Mouse (Mus musculus) layer of hippocampus, adult 9-10 months (tissue): Measurements from ENCODE around the gene Bcl9.

Experiments used
- DNase-seq: peaks from one replicate; pipeline ENCODE4 v3.0.0; 2022; ENCODE audit warnings: low spot score

Gene Bcl9

DNA sequence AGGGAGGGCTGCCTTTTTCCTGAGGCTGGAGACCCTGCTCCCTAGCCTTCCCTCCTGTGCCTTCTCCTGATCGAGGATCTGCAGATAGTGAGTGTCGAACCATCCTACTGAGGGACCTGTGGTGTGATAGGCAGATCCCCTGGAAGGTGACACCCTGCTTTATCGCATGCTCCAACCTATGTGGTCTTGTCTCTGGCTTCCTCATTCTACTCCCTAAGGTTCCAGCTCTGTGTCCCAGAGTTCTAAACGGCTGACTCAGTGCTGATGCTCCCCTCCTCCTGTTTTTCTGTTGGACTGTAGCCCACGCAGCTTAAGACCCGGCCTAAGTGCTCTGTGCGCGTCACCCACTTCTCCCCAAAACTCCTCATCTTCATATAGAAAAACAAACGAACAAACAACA is 65.9 kb downstream of the Bcl9 start:
- DNase-seq: no peak

GRCm38 (mm10) chr3:97230631-97231404 is 66.9 kb downstream of the Bcl9 start:
- no peak for DNase-seq

DNA sequence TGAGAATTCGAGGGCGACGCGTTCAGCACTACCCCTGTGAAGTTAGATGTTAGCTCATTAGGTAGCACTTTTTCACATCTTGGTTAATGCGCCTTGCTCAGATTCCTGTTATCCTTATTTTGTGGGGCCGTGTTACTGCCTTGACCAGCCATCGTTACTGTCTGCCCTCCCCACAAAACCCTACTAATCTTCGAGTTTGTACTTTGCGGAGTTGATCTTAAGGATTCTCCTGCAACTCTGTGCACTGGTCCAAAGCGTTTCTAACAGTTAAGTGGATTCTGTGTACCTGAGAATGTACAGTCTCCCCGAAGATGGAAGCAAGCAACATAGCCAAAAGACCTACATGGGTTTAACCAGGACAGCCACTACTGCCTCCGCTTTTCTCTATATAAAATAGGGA is 69.3 kb downstream of the Bcl9 start:
- no peak for DNase-seq

- no peak for DNase-seq
These were observed 69.7 kb downstream of the Bcl9 start for GRCm38 (mm10) chr3:97228020-97228419.

GRCm38 (mm10) chr3:97227259-97228005 is 70.3 kb downstream of the Bcl9 start:
- peak; percentile 72 for DNase-seq

GRCm38 (mm10) chr3:97226719-97227118 is 71.0 kb downstream of the Bcl9 start:
- DNase-seq: no peak

DNA sequence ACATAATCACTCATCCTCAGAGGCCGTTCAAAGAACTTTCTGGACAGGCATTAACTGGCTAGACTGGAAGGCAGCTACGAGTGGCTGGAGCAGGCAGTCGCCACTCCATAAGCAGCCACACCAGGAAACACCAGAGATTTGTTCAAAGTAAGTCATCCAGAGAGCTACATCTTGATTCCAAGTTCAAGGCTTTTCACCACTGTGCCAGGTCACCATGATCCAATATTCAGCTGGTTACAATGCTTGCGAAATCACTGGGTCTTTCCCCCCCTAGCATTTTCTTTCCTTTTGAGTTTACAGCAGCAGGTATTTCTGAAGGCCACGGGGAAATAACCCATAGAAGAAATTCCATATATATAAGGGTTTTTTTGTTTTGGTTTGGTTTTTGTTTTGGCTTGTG is 72.5 kb downstream of the Bcl9 start:
- DNase-seq: no peak

- no peak for DNase-seq
These were observed 74.5 kb downstream of the Bcl9 start for GRCm38 (mm10) chr3:97223261-97223660.

- DNase-seq: no peak
These were observed 82.2 kb downstream of the Bcl9 start for GRCm38 (mm10) chr3:97215526-97215925.

DNA sequence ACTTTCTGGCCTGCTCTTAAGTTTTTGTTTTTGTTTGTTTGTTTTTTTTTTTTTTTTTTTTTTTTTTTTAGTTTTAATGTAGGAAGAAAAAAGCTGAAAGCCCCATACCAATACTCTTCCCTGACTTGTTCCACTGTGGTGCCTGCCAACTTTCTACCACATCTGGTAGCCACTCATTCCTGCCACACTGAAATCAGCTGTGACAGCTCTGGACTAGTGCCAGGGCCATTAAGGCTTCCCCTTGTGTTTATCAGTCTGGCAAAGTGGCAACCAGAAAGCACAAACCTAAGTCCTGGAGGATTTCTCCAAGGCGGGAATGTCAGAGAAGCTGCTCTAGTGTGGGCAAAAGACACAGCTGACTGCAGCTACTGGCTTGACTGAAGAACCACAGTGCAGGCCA is 83.3 kb downstream of the Bcl9 start:
- DNase-seq: no peak

- DNase-seq: no peak
These were observed 83.8 kb downstream of the Bcl9 start for GRCm38 (mm10) chr3:97213871-97214270.

- DNase-seq: no peak
These were observed 86.5 kb downstream of the Bcl9 start for GRCm38 (mm10) chr3:97211177-97211576.

DNA sequence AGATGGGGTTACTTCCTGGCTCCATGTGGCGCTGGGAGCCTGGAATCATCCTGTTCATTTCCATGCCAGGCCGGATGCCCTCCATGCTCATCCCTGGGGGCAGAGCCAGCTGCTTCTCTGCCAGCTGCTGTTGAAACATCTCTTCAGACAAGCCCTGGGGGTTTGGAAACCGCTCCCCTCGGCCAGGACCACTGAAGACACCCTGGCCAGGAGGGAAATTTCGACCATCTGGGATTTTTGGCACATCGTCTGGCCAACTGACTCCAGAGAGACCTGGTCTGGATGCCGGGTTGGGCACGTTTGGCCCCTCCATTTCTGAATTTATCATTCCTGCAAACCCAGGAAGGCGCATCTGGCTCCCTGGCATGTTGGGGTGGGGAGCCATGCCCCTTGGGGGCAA is 88.4 kb downstream of the Bcl9 start:
- DNase-seq: no peak

DNA sequence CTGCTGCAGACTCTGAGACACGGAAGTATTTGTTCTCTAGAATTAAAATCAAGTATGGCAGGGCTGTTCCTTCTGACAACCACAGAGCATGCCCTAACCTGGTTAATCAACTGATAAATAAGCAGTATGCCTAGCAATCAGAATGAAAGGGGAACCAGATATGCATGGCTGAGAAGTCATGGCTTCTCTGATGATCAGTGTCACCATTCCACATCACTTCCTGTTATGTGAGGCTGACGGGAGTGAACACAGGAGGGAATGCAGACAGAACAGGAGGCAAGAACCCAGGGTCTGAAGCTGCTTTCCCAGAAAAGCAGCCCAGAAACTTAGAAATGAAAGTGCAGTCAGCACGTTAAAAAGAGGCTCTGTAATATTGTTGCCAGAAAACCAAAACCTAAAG is 91.2 kb downstream of the Bcl9 start:
- no peak for DNase-seq

GRCm38 (mm10) chr3:97203880-97204279 is 93.8 kb downstream of the Bcl9 start:
- DNase-seq: no peak

DNA sequence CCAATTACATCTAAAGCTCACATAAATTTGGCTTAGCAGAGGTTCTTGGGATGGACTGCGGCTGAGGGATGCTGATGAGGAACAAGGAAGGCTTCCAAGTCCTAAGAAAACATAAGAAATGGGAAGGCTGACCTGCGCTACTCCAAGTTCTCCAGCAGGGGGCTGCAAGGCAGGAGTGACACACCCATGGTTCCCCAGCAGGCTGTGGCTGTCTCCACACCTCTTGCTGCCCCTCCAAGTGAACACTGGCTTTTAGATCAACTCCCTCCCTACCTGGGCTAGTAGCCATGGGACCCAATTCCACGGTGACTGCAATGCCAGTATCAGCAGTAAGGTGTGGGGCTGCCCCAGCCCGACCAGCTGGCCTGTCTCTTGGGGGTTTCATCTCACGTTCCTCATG is 95.8 kb downstream of the Bcl9 start:
- peak; percentile 36 for DNase-seq

GRCm38 (mm10) chr3:97199261-97199660 is 98.5 kb downstream of the Bcl9 start:
- no peak for DNase-seq

DNA sequence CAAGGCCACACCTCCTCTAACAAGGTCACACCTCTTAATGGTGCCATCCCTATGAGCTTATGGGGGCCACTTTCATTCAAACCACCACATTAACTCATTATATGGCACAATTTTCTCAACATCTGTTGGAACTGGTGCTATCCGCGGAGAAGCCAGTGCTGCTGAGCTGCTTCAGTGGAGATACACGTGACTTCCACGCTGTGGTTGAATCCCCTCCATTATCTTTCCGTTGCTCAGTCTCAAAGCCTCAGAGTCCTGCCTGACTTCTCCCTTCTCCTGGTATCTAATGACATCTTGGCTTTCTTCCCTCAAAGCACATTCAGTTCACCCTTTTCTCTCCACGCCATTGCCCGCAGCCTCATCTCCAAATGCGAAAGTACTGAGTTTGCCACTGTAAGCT is 101.1 kb downstream of the Bcl9 start:
- no peak for DNase-seq

DNA sequence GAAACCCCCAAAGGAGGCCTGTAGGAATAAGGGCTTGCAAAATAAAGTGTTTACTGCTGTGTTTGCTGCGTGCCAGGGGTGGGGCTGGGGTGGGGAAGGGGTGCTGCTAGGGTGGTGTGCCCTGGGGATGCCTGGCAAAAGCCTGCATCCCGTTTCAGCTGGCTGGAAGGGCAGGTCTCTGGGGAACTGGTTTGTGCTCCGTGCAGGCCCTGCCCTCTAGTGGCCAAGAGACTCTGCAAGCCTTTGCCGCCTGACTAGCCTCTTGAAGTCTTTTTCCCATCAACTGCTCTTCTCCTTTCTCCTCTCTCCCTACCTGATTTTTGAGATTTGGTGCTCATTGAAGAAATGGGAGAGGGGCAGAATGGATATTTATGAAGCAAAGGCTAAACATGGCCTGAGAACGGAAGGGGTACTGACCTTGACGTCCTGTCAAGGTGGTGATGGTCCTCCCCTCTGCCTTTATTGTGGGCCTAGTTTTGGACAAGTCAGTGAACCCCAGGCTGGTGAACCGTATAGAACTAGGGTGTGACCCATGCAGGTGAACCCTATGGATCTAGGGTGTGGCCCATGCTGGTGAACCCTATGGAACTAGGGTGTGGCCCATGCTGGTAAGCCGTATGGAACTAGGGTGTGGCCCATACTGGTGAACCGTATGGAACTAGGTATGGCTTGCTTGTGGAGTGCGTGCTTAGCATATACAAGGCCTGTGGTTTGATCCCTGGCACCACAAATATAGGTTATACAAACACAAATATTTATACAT is 112.4 kb downstream of the Bcl9 start:
- DNase-seq: peak; percentile 49

DNA sequence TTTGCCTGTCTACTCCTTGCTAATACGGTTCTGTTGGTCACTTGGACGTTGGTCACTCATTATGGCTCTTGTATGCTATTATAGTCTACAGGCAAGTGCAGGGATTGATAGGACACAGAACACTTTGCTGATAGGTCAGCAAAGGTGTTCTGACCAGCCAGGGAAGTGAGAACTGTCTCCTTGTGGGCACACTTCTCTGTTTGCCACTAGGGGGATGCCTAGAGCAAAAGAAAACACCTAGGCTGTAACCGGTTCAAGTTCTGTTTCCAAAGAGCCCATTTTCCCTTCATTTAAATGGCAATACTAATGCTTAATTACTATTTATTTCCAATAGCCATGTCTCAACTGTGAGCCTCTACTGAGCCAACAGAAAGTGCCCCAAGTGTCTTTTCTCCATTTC is 113.9 kb downstream of the Bcl9 start:
- DNase-seq: no peak

GRCm38 (mm10) chr3:97180527-97180926 is 117.2 kb downstream of the Bcl9 start:
- DNase-seq: no peak

GRCm38 (mm10) chr3:97178885-97179284 is 118.8 kb downstream of the Bcl9 start:
- no peak for DNase-seq

DNA sequence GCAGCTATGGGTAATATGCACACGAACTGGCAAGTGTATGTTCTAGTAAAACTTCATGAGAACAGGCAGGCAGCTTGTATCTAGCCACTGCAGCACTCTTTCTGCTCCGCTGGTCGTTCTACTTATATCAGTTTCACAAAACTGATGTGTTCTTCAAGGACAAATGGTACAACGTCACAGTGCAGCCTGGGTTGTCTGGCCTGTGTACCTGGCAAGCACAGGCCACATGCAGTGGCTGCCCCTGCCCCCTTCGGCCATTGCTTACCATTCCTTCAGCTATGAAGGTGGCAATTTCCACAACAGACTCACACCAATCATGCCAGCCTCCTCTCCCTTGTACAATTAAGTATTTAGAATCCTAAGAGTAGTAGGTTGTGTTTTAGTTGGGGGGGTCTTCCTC is 125.1 kb downstream of the Bcl9 start:
- no peak for DNase-seq
